Mouse (Mus musculus) forelimb bud, embryonic 11.5 days (tissue): ENCODE data around the gene Snrnp70.
"Not testable (repeated sequence)": the region's sequence is repeated elsewhere in the genome, so short reads cannot be mapped to it uniquely, and the experiment has no call there.

ENCODE experiments used
- DNase-seq: peaks from one replicate; pipeline ENCODE4 v3.0.0-alpha.2; 2012; ENCODE audit warnings: low read depth, low spot score

Gene Snrnp70

DNA sequence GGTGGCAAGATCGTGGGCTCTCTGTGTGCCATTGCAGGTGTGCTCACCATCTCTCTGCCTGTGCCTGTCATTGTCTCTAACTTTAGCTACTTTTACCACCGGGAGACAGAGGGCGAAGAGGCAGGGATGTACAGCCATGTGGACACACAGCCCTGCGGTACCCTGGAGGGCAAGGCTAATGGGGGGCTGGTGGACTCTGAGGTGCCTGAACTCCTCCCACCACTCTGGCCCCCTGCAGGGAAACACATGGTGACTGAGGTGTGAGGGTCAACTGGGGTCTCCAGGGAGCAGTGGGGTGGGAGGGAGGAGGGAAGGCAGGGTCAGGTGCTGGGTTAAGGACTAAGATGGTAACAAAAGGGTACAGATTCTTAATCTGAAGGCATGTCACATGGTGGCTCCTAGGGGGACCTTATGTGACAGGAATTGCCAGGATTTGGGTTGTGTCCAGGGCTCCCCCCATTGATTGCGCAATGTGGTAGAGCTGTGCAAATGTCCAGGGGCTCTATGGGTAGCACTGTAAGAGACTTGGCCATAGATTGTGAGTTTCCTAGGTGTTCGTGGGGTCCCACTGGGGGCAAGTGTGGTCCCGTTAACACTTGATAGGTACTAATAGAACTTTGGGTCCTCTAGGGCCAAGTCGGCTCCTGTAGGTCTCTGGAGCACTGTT lies 14.1 kb upstream of the Snrnp70 start:
- no peak for DNase-seq

DNA sequence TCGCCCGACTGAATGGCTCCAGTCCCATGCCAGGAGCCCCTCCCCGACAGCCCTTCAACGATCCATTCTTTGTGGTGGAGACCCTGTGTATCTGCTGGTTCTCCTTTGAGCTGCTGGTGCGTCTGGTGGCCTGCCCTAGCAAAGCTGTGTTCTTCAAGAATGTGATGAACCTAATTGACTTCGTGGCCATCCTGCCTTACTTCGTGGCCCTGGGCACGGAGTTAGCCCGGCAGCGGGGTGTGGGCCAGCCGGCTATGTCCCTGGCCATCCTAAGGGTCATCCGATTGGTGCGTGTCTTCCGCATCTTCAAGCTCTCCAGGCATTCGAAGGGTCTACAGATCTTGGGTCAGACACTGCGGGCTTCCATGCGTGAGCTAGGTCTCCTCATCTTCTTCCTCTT lies 13.4 kb upstream of the Snrnp70 start:
- DNase-seq, result no peak

DNA sequence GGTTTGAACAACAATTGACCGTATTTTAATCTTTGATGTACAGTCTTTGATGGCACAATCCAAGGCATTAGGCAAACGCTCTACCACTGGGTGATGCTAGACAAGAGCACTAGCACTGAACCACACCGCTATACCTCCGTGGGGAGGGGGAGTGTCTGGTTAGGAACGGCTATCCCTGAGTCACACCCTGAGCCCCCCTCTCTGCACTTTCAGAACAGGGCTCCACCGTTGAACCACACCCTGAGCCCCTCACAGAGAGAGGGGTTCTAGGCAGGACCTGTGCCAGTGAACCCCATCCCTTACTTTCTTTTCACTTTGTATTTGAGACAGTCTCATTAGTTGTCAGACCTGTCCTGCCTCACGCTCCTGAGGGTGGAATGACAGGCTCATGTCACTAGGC lies 12.8 kb upstream of the Snrnp70 start:
- DNase-seq, result no peak

DNA sequence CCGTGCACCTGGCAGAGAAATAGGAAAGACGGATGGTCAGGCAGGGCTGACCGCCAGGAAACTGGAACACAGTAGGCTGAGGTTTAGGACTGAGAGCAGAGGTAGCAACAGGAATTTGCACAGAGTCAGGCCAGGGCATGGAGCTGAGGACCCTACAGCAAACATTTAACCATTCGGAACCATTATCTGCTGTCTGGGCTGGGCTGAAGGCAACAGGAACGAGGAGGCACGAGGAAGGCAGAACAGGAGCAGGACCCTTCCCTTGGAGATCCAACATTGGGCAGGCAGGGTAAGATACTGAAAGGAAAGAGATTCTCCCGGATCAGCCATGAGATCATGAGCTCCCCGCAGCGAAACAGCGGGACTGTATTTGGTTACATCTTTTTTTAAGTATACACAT lies 12.3 kb upstream of the Snrnp70 start:
- DNase-seq, result no peak

DNA sequence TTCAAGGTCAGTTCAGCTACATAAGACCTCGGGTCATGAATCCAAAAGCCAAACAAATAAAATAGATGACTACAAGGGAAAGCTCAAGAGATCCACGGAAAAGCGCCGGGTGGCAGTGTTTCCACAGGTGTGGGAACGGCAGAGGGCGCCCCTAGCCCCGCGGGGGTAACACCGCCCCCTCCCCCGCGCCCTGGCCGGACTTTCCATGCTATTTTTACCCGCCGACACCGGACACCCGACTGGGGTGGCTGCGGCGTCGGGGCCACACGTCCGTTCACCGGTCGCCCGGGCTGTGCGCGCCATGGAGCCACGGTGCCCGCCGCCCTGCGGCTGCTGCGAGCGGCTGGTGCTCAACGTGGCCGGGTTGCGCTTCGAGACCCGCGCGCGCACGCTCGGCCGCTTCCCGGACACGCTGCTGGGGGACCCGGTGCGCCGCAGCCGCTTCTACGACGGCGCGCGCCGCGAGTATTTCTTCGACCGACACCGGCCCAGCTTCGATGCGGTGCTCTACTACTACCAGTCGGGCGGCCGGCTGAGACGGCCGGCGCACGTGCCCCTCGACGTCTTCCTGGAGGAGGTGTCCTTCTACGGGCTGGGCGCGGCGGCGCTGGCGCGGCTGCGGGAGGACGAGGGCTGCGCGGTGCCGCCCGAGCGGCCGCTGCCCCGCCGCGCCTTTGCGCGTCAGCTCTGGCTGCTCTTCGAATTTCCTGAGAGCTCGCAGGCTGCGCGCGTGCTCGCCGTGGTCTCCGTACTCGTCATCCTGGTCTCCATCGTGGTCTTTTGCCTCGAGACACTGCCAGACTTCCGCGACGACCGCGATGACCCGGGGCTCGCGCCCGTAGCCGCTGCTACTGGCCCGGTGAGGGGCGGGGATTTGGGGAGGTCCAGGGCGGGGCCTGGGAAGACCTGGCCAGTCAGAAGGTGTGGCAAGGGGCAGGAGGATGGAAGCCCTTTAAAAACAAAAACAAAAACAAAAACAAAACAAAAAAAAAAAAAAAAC lies 10.9 kb upstream of the Snrnp70 start:
- DNase-seq, result no peak

DNA sequence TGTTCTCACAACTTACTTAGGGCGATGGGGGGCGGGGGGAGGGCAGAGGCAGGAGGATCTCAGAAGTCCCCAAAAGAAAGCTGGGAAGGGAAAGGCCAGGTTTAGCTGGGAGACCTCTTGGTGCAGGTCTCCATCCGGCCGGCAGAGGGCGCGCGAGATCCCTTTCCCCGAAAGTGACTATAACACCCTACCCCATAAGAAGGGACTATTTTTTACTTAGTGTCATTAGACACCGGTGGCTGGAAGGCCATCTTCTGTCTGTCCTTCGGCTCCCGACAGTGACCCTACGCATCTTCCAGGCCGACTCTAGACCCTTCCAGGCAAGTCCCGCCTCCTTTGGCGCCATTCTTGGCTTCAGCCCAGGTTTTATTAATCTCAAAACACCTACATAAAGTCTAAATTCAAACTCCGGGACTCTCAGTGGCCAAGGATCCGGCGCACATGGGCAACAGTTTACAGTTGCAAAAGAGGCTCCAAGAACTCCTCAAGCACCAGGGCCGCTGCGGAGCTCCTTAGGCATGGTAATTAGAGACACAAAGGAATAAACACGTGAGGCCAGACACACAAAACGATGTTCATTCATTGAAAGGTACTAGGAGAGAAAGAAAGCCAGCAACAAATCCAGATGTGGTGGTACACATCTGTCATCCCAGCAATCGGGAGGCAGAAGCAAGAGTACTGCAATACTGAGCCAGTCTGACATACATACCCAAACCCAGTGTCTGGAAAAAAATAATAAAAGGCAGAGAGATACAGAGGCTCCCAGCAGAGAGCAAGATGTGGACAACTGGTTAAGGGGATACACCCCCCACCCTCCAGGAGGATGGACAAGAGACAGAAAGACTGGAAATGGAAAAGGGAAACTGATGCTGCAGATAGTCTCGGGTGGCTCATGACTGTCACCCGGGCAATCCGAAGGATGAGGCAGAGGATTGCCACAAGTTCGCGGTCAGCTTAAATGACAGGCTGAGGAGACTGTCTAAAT lies 9.8 kb upstream of the Snrnp70 start, which contains the start of gene Kcna7:
Gene Kcna7 (plus strand): TSS at position 563 of the 985 bp plus-strand sequence.
- DNase-seq, result peak; percentile 51

DNA sequence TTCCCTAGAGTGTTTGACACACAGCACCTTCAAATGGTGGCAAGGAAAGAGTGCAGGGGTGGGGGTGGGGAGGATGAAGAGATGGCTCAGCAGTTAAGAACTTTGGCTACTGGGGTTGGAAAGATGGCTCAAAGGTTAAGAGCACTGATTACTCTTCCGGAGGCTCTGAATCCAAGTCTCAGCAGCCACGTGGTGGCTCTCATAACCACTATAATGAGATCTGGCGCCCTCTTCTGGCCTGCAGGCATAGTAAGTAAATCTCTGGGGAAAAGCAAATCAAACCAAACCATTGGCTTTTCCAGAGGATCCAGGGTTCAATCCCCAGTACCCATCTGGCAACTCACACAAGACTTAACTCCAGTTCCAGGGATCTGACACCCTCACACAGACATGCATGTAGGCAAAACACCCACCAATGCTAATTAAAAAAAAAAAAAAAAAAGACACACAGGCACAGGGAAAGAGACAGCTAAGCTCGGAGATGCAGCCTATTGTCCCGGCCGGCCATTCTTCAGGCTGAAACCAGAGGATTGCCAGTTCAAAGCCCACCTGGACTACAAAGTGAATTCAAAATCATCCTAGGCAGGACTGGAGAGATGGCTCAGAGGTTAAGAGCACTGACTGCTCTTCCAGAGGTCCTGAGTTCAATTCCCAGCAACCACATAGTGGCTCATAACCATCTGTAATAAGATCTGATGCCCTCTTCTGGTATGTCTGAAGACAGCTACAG lies 8.2 kb upstream of the Snrnp70 start:
- DNase-seq, result peak; percentile 68

DNA sequence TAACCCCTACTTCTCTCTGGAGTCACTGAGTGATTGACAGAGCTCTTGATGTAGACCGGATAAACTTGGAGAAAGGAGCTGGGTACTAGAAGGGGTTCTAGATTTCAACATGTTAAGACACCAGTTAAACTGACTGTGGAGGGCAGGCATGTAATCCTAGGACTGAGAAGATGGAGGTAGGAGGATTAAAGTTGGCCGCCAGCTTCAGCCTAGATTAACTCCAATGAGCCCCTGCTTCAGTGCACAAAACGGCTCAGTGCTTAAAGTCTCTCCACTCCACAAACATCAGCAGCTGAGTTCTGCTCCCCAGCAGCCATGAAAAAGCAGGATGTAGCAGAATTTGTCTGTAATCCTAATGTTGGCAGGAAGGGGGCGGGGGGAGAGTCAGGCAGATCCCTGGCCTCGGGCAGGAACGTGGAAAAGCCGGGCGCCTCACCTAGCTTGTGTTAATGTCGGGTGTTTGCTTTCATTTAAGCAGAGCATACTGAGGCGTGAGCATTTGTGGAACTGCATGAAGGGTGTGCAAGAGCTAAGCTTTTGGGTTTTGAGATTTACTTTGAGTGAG lies 6.1 kb upstream of the Snrnp70 start:
- DNase-seq, result no peak

DNA sequence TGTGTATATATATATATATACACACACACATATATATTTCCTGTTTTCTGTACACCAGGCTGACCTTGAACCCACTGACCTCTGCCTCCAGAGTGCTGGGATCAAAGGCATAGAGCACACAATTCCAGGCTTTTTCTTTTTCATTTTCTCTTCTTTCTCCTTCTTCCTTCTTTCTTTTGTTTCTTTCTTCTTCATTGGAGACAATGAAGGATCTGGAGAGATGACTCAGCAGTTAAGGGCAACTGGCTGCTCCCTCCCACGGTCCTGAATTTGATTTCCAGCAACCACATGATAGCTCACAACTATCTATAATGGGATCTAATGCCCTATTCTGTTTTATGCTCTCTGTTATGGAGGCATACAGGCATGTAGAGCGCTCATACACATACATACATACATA lies 1.2 kb upstream of the Snrnp70 start:
- no peak for DNase-seq

DNA sequence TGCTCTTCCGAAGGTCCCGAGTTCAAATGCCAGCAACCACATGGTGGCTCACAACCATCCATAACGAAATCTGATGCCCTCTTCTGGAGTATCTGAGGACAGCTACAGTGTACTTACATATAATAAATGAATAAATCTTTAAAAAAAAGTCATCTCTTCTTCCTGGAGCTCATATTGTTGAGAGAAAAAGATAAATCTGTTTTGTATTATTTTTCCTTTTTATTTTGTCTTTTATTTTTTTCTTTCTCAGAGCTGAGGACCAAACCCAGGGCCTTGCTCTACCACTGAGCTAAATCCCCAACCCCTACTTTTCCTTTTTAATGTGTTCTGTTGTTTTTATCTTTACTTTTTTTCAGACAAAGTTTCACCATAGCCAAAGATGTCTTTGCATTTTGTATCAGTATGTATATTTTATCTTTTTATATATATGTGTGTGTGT lies 814 bp upstream of the Snrnp70 start:
- DNase-seq, result not testable (repeated sequence)

DNA sequence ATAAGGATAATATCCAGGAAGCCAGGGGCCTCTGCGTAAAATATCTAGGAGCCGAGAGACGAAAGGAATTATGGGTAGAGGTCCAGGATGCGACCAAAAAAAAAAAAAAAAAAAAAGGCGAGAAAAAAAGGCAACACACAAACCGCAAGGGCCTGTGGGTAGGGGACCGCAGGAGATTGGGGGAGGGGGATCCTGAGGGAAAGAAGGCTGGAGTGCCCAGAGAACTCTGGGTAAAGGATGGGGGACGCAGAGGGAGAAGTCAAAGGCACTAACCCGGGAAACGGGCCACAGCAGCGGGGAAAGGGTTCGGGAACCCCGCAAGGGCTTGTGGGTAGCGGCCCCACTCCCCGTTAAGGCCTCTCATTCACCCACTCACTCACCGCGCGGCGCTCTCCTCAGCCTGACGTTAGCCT lies 407 bp downstream of the Snrnp70 start:
- peak; percentile 85 for DNase-seq

DNA sequence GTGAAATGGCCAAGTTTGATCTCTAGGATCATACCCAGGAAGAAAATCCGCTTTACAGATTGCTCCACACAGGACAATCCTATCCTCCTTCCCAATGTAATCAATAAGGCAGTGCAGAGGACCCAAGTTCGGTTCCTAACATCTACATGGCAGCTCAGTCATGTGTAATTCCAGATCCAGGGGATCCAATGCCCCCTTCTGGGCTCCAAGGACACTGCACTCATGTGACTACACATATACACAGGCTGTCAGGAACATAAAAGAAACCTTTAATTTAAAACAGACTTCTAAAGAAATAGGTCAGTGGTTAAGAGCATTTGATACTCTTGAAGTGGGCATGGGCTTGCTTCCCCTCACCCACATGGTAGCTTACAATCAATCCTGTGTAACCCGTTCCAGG lies 9.5 kb downstream of the Snrnp70 start:
- no peak for DNase-seq

DNA sequence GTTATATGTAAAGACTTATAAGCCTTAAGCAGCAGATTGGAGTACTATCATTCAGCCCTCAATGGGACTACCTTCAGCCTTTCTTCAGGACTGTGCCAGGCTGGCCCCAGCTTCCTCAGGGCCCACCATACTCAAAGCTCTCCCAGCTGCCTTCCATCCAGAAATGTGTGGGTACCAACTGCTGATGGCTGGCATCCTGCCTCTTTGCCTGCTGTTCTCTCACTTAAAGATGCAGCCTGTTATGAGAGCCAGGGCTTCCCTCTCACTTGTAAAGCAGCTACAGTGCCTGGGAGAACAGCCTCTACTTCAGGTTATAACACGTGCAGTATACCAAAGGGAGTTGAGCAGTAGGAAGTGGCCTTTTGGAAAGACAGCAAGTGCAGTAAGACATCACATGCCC lies 19.5 kb downstream of the Snrnp70 start:
- DNase-seq, result no peak

DNA sequence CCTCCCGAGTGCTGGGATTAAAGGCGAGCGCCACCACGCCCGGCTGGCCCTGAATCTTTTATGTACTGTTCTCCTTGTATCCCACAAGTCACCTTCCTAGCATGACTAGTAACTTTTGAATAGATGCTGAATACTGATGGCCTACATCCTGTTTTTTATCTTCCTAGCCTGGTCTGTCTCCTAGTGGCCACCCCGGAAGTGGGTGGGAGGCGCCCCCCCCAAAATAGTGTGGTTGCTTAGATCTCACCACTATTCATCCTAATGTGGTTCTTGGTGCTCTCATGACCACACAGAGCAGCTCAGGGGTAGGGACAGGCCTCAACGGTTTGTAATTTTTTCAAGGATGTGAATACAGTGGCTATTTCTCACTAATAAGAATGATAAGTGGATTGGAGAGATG lies 20.9 kb downstream of the Snrnp70 start:
- DNase-seq, result no peak

DNA sequence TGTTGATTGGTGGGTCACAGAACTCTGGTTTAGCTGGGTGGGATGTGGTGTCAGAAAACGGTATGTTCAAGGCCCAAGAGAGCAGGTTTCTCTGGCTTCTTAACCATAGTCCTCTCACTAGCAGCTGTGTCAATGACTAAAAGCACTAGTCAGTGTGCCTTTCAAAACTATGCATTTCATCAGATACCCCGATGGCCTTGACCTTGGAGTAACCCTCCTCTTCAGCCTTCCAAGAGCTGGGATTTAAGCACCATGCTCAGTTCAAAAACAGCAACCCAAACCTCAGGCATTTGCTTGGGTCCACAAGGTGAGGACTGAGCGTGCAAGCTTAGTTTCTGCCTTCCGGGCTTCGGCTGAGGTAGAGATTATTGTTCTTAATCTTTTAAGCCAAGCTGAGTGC lies 23.2 kb downstream of the Snrnp70 start:
- no peak for DNase-seq

DNA sequence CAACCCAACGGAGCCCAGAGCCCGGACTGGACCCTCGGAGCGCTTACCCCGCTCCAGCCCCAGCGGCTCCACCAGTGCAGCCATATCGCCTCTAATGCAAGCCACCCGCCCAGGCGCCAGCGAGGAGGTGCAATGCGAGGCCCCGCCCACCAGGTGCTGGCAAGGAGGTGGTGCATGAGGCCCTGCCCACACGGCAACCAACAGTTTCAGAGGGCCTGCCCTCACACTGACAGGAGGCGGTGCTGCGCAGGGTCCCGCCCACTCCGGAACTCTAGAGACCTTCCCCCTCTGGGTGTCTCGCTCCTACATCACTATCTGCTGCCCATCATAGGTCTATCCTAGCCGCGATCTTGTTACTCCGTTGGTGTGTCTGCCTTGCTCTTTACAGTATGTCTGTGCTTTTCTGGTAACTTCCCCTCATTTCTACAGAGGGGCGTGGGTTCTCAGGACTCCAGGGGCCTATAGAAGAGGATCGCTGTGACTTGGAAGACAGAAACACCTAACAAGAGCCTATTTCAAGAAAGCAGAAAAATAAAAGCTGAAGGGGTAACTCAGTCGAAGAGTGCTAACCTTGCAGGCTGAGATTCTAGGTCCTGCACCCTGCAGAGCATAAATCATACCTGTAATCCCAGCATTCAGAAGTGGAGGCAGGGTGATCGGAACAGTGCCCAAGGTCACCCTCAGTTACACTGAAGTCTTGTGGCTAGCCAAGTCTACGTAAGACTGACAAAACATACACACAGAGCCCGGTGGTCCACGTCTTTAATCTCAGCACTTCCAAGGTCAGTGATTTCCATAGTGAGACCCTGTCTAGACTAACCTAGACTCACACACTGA lies 24.8 kb downstream of the Snrnp70 start, which contains the start of gene Lin7b:
Gene Lin7b (minus strand): TSS at position 109 of the 837 bp plus-strand sequence.
- peak; percentile 85 for DNase-seq

DNA sequence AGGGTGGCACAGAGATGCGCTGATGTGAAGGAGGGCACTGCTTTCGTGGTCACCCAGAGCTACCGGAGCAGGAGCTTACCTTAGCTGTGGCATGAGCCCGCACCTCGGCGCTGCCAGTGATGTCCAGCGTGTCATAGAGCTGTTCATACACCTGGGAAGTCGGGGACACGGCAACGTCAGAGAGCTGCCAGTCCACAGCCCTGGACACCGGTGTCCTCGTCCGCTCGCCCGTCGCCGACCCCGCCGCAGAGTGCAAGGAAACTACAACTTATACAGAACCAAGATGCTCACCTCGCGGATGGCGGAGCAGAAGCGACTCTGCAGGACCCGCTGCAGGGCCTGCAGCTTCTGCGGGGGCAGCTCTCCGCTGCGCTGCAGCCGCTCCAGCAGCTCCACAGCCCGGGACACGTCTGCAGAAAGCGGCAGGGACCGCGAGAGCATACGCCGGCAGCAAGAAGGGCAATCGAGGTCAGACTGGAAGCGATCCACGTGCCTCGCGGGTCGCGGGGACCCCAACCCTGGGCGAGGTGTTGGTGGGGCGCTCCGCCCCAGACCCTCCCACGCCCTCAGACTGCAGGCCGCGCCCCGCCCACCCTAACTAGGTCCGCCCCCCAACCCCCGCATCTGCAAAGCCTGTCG lies 25.6 kb downstream of the Snrnp70 start:
- no peak for DNase-seq

DNA sequence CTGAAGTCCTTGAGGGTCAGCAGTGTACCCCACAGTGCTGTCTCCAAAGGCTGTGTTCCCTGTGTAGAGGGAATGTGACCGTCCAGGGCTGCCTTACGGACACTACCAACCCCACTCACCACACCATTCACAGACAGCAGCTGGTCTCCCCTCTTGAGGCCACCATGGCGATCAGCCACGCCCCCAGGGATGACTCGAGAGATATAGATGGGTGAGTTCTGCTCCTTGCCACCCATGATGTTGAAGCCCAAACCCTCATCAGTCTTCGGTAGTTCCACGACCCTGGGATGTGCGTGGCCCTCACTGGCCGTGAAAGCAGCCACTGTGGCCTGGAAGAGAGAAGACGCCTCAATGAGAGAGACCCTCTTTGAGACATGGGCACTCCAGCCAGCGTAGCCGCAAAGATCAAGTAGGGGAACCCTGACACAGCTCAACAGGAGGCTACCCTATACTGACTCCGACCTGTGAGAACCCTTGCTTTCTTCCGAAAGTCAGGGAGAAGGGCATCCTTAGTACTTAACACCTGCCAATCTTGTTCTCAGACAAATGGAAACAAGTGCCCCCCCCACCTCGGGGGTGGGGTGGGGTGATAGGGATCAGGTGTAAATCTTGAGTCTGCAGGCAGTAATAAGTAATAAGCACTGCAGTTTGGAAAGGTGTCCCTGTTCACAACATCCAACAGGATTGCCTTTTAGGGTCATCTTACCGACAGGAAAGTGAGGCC lies 26.4 kb downstream of the Snrnp70 start:
- DNase-seq, result no peak
